Mouse (Mus musculus): ENCODE results near the gene Znhit3.

GRCm38 (mm10) chr11:84910411-84910810 is 5.8 kb downstream of the Znhit3 start:
- TF ChIP-seq CTCF (IDR thresholded peaks at IDR 0.05; ENCODE audit: low read depth) (no peak), EP300 (IDR thresholded peaks at IDR 0.05; ENCODE audit: low read depth) (no peak)
